Mouse (Mus musculus) intestine, postnatal 0 days (tissue): ENCODE measurements around the gene Zdhhc21. TPM values are rescaled to one million over a fixed set of nuclear protein-coding genes. Genes with fewer than 3 reads are reported as not detected.

Source experiments
- ATAC-seq: fragments of 200-750 bp; cut with Nextera tagmentation; 2 replicates; pipeline ENCODE4 v1.8.0; 2017; ENCODE audit warnings: mild to moderate bottlenecking, moderate TSS enrichment, moderate library complexity
- H3K27ac ChIP-seq: fragments of 300-500 bp; sonication (generic); 2 replicates; pipeline ENCODE4 v1.5.1; 2014; ENCODE audit warnings: mild to moderate bottlenecking, low read depth, low read length, moderate library complexity
- H3K27me3 ChIP-seq: fragments of 300-500 bp; sonication (generic); replicated peaks from 2 replicates; pipeline ENCODE4 v1.6.1; 2014; ENCODE audit warnings: low read length, mixed read lengths; ENCODE audit not compliant: control insufficient read depth, insufficient read depth
- H3K36me3 ChIP-seq: fragments of 300-500 bp; sonication (generic); 2 replicates; pipeline ENCODE4 v1.6.1; 2014; ENCODE audit warnings: mild to moderate bottlenecking, moderate library complexity; ENCODE audit not compliant: control insufficient read depth, insufficient read depth
- H3K4me1 ChIP-seq: fragments of 300-500 bp; sonication (generic); replicated peaks from 2 replicates; pipeline ENCODE4 v1.6.1; 2014; ENCODE audit warnings: antibody characterized with exemption, low read length, mixed read lengths; ENCODE audit not compliant: control insufficient read depth, insufficient read depth
- H3K4me2 ChIP-seq: fragments of 300-500 bp; sonication (generic); replicated peaks from 2 replicates; pipeline ENCODE4 v1.6.1; 2014; ENCODE audit warnings: low read depth, mild to moderate bottlenecking, moderate library complexity
- H3K4me3 ChIP-seq: fragments of 300-500 bp; sonication (generic); 2 replicates; pipeline ENCODE4 v1.5.1; 2014; ENCODE audit warnings: low read depth, low read length
- H3K9ac ChIP-seq: fragments of 300-500 bp; sonication (generic); 2 replicates; pipeline ENCODE4 v1.6.1; 2014; ENCODE audit warnings: mild to moderate bottlenecking, low read depth, low read length
- H3K9me3 ChIP-seq: fragments of 300-500 bp; sonication (generic); 2 replicates; pipeline ENCODE4 v1.6.1; 2016; ENCODE audit warnings: mixed run types; ENCODE audit not compliant: control insufficient read depth
- CTCF ChIP-seq: sonication (generic); IDR thresholded peaks from 2 replicates; pipeline ENCODE4 v1.5.1; 2016; ENCODE audit warnings: low read depth, mild to moderate bottlenecking, control low read depth, antibody characterized with exemption, moderate library complexity
- WGBS: fragments of 180-500 bp; shearing (Covaris S2); extraction: QIAGEN DNeasy Blood & Tissue Kit; methylation state at CpG from one replicate; pipeline ENCODE4 v1.1.7; 2014; 5-methylcytosine and 5-hydroxymethylcytosine counted together
- polyA plus RNA-seq: library from polyadenylated mRNA; unstranded; fragments of >200 nt; fragmentation: Nextera tagmentation; extraction: Ambion mirVana; gene quantifications from 2 replicates; pipeline ENCODE4 v1.2.1, GENCODE M21; 2015

Zdhhc21 gene
- polyA plus RNA-seq, 1 experiment from 2014 or later, result 8.1 TPM

DNA sequence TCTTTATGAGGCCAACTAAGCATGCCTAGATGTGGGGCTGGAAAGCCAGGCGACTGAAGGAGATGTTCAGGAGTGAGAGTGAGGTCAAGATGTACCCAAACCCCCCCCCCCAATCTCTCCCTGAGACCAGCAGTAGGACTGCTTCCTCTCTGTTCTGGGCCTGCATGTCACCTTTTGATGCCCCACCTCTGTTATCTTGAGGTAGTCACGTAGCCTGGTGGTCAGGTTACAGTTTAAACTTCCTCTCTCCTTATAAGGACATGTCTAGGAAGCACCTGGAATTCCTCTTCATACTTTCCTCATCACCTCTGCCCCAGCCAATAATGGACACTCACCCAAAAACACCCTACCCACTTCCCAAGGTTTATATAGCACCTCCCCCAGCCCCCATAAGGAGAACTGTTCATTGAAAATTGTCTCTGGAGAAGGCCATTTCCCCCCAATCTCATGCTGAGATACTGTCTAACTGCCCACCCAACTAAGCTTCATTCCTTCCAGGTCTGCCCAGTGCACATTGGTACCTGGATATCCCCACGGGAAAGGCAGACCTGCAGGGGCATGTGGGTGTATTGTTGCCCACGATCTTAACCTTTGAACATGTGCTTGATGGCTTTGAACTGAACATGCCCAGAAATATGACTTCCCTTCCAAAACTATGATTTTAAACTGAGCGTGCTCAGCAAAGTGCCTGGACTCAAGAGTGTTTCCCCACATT lies 8.1 kb upstream of the Zdhhc21 start:
- no peaks in the 10 kb centered on the region for H3K27me3 ChIP-seq
- ATAC-seq, result peak; percentile 14; the same call in 1 of the 2 replicates

DNA sequence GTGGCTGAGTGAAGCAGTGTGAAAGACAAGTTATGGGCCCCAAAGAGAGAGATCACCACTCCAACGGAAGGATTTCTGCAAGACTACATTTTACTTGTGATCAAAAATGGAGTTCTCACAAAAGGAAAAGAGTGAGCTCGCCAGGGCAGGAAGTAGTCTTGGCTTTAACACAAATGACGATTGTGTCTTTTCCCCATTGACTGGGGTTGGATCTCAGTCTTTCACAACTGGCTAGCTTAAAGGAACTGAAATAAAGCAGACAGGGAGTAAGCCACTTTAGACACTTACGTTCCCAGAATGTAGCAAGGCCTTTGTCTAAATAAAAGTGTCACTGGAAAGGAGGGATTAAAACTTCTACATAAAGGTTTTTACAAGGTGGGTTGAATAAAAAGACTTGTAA lies 7.4 kb upstream of the Zdhhc21 start:
- 56% methylated on average over 4 of the region's 4 CpGs for WGBS
- no peak for TF ChIP-seq CTCF
- Histone ChIP-seq H3K9ac (no peak overlapping the region), H3K9me3 (peaks cover 4% of the 10 kb centered on the region; the same call in 1 of the 2 replicates), H3K4me3 (no peak overlapping the region), H3K4me1 (no peaks in the 10 kb centered on the region), H3K27me3 (no peaks in the 10 kb centered on the region), H3K36me3 (no peaks in the 10 kb centered on the region), H3K27ac (no peak overlapping the region), H3K4me2 (no peak overlapping the region)
- ATAC-seq, result no peak

More for the DNA sequence above, 8.1 kb upstream of the Zdhhc21 start:
- Histone ChIP-seq H3K27ac (no peak overlapping the region), H3K9me3 (peaks cover 4% of the 10 kb centered on the region; the same call in 1 of the 2 replicates), H3K36me3 (no peaks in the 10 kb centered on the region), H3K4me1 (no peaks in the 10 kb centered on the region), H3K4me3 (no peak overlapping the region), H3K9ac (no peak overlapping the region), H3K4me2 (no peak overlapping the region)
- WGBS, result 63% methylated on average over 5 of the region's 5 CpGs
- TF ChIP-seq CTCF, result no peak

DNA sequence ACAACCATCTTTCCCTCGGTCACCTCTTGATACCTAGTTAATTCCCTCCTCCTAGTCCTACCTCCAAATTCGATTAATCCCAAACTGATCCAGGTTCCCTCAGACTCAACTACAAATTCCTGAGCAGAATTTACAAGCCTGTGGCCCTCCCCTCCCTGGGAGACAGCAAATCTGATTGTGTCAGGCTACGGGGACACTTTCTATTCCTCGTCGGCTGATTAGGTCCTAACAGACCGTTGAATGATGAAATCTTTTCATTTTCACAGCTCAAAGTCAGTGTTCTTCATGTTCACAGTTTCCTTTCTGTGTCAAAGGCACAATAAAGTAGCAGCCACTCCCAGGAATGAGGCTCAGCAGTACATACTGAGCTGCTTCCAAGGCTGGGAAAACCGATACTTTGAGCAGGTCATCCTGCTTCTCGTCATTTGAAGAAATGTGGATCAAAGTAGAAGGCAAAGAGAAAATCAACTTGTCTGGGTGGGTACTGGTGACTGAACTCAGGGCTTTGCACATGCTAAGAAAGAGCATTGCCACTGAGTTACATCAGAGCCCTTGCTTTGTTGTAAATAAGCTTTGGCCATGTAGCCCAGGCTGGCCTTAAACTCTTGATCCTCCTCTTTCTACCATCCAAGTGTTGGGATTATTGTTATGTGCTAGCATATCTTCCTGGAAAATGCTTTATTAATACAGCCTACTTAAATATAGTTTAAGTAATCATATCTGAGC lies 5.4 kb upstream of the Zdhhc21 start:
- Histone ChIP-seq H3K36me3 (no peaks in the 10 kb centered on the region), H3K4me3 (no peak overlapping the region), H3K4me2 (no peak overlapping the region; the same call in 1 of the 2 replicates), H3K27ac (no peak overlapping the region), H3K27me3 (no peaks in the 10 kb centered on the region), H3K9ac (no peak overlapping the region), H3K9me3 (peaks cover under 1% of the 10 kb centered on the region; the same call in 1 of the 2 replicates), H3K4me1 (no peaks in the 10 kb centered on the region)
- WGBS, result 47% methylated on average over 8 of the region's 8 CpGs
- peak; percentile 73 for ATAC-seq
- no peak for TF ChIP-seq CTCF

DNA sequence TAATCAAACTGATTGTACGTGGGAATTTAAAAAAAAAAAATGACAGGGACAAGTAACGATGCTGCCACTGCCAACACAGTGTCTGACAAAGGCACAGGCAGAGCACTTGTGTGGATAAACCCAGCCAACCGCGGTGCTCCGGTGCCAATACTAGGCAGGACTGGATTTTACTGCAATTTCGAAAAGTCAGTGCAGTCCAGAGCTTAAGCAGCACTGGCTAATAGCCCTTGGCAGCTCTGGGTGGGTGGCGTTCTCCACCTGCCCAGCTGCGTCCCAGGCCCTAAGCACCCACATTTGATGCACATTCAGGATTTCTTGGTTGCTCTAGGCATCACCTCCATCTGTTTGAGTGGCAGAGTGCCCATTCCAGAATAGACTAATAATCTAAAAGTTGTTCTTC lies 3.6 kb upstream of the Zdhhc21 start:
- H3K27ac ChIP-seq, result no peak overlapping the region
- no peak overlapping the region for H3K4me3 ChIP-seq
- 0 out of 2 replicates have a peak, but pooled peaks cover 3% of the 10 kb centered on the region for H3K4me1 ChIP-seq
- no peak overlapping the region for H3K4me2 ChIP-seq
- 91% methylated on average over 8 of the region's 8 CpGs for WGBS
- no peak for ATAC-seq
- no peaks in the 10 kb centered on the region for H3K36me3 ChIP-seq
- H3K27me3 ChIP-seq, result no peaks in the 10 kb centered on the region
- no peak for TF ChIP-seq CTCF
- no peak overlapping the region for H3K9ac ChIP-seq
- no peaks in the 10 kb centered on the region for H3K9me3 ChIP-seq

DNA sequence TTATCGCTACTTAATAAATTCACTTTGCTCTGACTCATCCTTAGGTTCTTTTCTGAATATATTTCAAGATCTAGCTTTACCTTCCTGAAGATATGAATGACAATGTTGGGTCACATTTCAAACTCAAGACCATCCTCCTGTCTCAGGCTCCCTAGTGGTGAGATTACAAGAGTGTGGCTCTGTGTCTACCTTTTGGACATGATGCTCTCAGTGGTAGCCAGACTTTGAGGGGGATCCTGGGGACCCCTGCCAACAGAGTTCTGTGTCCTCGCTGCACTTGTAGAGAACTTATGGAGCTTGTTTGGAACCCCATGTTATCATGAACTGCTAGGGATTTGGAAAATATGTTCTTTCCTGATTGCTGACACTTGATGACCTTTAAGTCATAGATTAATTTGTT lies 1.7 kb upstream of the Zdhhc21 start:
- H3K9ac ChIP-seq, result no peak overlapping the region
- H3K27me3 ChIP-seq, result no peaks in the 10 kb centered on the region
- H3K36me3 ChIP-seq, result no peaks in the 10 kb centered on the region
- H3K4me2 ChIP-seq, result no peak overlapping the region
- WGBS, result 93% methylated on average over 2 of the region's 2 CpGs
- H3K27ac ChIP-seq, result no peak overlapping the region
- no peak for TF ChIP-seq CTCF
- H3K4me3 ChIP-seq, result no peak overlapping the region
- H3K9me3 ChIP-seq, result no peaks in the 10 kb centered on the region
- 0 out of 2 replicates have a peak, but pooled peaks cover 3% of the 10 kb centered on the region for H3K4me1 ChIP-seq
- ATAC-seq, result no peak

DNA sequence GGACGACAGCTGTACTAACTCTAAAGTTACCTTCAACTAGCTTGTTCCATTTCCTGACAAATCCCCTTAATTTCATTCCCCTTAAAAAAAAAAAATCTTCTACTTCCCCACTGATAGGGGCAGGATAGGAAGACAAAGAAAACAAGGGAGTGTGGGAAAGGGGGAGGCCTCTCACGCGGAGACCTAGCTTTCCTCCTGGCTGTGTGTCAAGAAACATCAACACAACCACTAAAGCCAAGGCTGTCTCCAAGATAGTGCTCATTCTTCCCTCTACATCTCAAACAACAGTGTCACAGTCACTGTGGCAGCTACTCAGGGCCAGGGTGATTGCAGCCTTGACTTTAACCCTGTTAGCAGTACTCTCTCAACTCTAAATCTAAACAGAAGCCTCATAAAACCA lies 808 bp upstream of the Zdhhc21 start:
- no peak for TF ChIP-seq CTCF
- Histone ChIP-seq H3K9me3 (no peaks in the 10 kb centered on the region), H3K4me3 (no peak overlapping the region), H3K27me3 (no peaks in the 10 kb centered on the region), H3K4me2 (no peak overlapping the region), H3K27ac (no peak overlapping the region), H3K36me3 (no peaks in the 10 kb centered on the region), H3K9ac (no peak overlapping the region), H3K4me1 (0 out of 2 replicates have a peak, but pooled peaks cover 3% of the 10 kb centered on the region)
- 29% methylated on average over 3 of the region's 3 CpGs for WGBS
- no peak for ATAC-seq
